8 mouse cellular contexts compared by ENCODE assay signal in genomic region chr17:15825481-15826396, GRCm38 (mm10). TPM values are rescaled to one million over a fixed set of nuclear protein-coding genes. Genes with fewer than 3 reads are reported as not detected.
DNase-seq lines count a peak whose midpoint lies in the region; ATAC-seq lines count a peak whose summit lies in the region.

No protein-coding gene starts in this region.

- no peaks in the 10 kb centered on the region for H3K9me3 ChIP-seq in intestine, embryonic 16.5 days (ENCODE audit: control insufficient read depth, low read length)
- no peaks in the 10 kb centered on the region for H3K9me3 ChIP-seq in liver, embryonic 15.5 days (replicated peaks)

- H3K9ac ChIP-seq in intestine, embryonic 16.5 days (ENCODE audit: low read depth, low read length) = peak overlapping the region; percentile 95
- peak overlapping the region; percentile 39 for H3K9ac ChIP-seq in liver, embryonic 15.5 days

- peaks cover 25% of the 10 kb centered on the region for H3K4me1 ChIP-seq in intestine, embryonic 16.5 days (ENCODE audit: control insufficient read depth, insufficient read depth, low read length)
- peaks cover 15% of the 10 kb centered on the region for H3K4me1 ChIP-seq in liver, embryonic 15.5 days (replicated peaks)

- WGBS in intestine, embryonic 16.5 days = under 1% methylated on average over 86 of the region's 102 CpGs
- WGBS in liver, embryonic 15.5 days (ENCODE audit: insufficient replicate concordance) = 1% methylated on average over 87 of the region's 102 CpGs

- peak overlapping the region; percentile 99 for H3K4me3 ChIP-seq in intestine, embryonic 16.5 days (ENCODE audit: low read length)
- H3K4me3 ChIP-seq in liver, embryonic 15.5 days (replicated peaks) = peak overlapping the region; percentile 59

- 0 out of 2 replicates have a peak, but pooled peaks cover 2% of the 10 kb centered on the region for H3K27me3 ChIP-seq in intestine, embryonic 16.5 days (replicated peaks; ENCODE audit: control insufficient read depth, insufficient read depth, low read length)
- H3K27me3 ChIP-seq in liver, embryonic 15.5 days = peaks cover 77% of the 10 kb centered on the region

- peak; percentile 65 for ATAC-seq in intestine, embryonic 16.5 days
- peak; percentile 60 for ATAC-seq in liver, embryonic 15.5 days (ENCODE audit: insufficient read depth)
- ATAC-seq in neutrophil, adult 5-6 weeks (ENCODE audit: extremely low read depth, insufficient number of reproducible peaks, low FRiP score, poor library complexity, severe bottlenecking) = 0 out of 2 replicates have a peak, but pooled peaks have one; percentile 2

- H3K36me3 ChIP-seq in intestine, embryonic 16.5 days (ENCODE audit: control insufficient read depth, insufficient read depth, low read length) = no peaks in the 10 kb centered on the region
- no peaks in the 10 kb centered on the region for H3K36me3 ChIP-seq in liver, embryonic 15.5 days (replicated peaks)

- H3K4me2 ChIP-seq in intestine, embryonic 16.5 days (ENCODE audit: low read depth, low read length) = peak overlapping the region; percentile 65
- H3K4me2 ChIP-seq in liver, embryonic 15.5 days = peak overlapping the region; percentile 69

- peak overlapping the region; percentile 94 for H3K27ac ChIP-seq in intestine, embryonic 16.5 days (ENCODE audit: low read length)
- peak overlapping the region; percentile 34; the same call in 1 of the 2 replicates for H3K27ac ChIP-seq in liver, embryonic 15.5 days (replicated peaks)

- peak; percentile 35 for DNase-seq in thymus, postnatal 25 days
- no peak for DNase-seq in thymus, postnatal 10 days (ENCODE audit: low spot score in 2 of 2)
- peak; percentile 52 for DNase-seq in cerebellum, adult 11 months
- peak; percentile 54 for DNase-seq in gastrocnemius, postnatal 25 days
- no peak for DNase-seq in MN1 (ENCODE audit: low spot score)

RNA-seq across cellular contexts. Expression of gene Rgmb, which starts 5.1 kb away (rescaled TPM):
- total RNA-seq in gastrocnemius, postnatal 25 days (2021) = 10 to 100 TPM; 34.9 to 37.6 TPM
- polyA plus RNA-seq in intestine, embryonic 16.5 days (2015; fragmentation: Nextera tagmentation; extraction: Ambion mirVana) = 17.8 and 24.8 TPM in 2 replicates
- 0.97 and 1.0 TPM in 2 replicates for polyA plus RNA-seq in liver, embryonic 15.5 days (2015; fragmentation: Nextera tagmentation; extraction: Ambion mirVana)
- total RNA-seq in neutrophil, adult 5-6 weeks (2017) = 0.93 and 1.2 TPM in 2 replicates

Comparison
In these comparisons a context has a peak if more than half of its experiments do, and no peak if none do; other contexts are left out.
1. DNase-seq: peak in thymus, postnatal 25 days (single experiment), cerebellum, adult 11 months (single experiment) and gastrocnemius, postnatal 25 days (single experiment); none in thymus, postnatal 10 days (0 of 2) and MN1 (single experiment).
2. ATAC-seq: peak in every context shown above with its lines; median percentile 65 in intestine, embryonic 16.5 days; 60 in liver, embryonic 15.5 days; 2 in neutrophil, adult 5-6 weeks.
3. RNA of gene Rgmb, which starts 5.1 kb away (total RNA-seq): 34.9 to 37.6 TPM in gastrocnemius, postnatal 25 days; 0.93 to 1.2 TPM in neutrophil, adult 5-6 weeks; every median in the first group is over 10 times any median in the second.